Mouse (Mus musculus) R1 (cell line): Measurements from ENCODE around the gene Ttc7b.

ENCODE experiments used
- DNase-seq: peaks from one replicate; pipeline ENCODE4 v3.0.0-alpha.2; 2018; ENCODE audit warnings: low read depth, low spot score

The Ttc7b gene

DNA sequence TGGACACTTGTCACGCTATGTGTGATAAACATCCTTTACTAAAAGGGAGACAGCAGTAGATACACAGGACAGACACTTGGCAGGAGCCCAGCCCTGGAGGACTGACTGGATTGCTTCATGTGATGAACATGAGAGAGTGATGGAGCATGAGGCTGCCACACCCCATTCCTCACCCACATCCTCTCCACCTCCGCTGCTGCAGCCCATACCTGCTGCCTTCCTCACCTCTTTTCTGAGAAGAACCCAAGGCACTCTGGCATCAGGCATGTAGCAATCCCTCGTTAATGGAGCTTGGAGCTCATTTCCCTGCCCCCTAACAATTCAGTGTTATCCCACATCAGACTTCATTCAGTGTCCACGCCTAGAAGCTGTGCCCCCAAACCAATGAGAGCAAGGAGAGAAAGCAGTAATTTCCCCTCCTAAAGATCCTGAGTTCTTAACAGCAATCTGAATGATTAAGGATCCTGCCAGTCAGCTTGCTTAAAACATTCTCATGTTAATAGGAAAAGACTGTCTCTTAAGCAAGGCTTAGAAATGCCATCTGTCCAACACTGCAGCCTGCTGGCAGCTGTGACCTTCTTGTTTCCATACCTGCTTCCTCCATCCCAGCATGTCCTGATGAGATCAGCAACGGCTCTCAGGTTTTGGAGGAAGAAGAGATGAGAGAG lies 183.1 kb downstream of the Ttc7b start:
- DNase-seq, result peak; percentile 89

DNA sequence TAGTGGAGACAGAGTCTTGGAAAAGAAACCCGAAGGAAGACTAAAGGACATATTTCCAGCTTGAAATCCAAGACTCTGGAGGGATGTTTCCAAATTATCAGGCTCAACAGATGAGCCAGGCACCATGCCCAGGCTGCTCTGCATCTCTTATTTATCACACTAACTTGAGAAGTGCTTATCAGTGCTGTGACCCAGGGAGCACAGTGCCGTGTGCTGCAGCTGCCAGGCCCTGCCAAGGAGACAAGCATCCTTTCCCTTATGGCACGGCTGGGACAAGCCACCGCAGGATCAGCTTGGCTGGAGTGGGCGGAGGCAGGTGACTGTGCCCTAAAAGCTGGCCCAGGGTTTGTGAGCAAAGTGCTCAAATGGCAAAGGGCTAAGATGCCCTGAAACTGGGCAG lies 184.4 kb downstream of the Ttc7b start:
- no peak for DNase-seq

DNA sequence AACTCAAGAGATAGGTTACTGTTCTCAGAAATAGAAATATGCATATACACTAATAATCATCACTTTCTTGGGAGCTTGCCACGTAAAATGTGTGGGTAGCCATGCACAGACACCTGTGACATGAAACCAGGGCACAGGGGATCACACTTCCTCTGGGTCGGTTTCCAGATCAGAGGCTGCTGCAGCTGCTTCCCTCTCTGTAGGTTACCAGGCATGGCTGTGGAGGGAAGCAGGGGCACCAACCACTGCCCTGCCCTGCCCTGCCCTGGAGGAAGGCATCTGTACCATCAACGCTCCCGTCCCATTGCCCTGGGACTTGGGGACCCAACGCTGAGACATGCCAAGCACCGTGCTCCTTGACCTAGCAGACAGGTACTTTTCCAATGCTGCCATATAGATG lies 188.8 kb downstream of the Ttc7b start:
- DNase-seq, result no peak

DNA sequence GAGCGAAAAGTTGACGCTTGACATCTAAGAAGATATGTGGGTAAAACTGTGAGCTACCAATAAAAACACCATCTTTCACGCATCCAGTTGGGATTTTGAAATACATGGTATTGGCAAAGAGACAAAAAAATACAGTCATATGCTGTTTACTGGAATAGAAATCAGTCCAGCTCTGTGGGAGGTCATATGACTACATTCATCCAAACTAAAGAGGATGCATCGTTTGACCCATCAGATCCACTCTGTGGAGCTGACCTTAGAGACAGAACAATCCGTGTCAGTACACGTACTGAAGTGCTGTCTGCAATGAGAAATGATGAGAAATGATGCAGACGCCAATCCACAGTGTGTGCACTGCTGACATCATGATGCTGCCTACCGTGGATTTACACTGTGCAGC lies 190.4 kb downstream of the Ttc7b start:
- no peak for DNase-seq

DNA sequence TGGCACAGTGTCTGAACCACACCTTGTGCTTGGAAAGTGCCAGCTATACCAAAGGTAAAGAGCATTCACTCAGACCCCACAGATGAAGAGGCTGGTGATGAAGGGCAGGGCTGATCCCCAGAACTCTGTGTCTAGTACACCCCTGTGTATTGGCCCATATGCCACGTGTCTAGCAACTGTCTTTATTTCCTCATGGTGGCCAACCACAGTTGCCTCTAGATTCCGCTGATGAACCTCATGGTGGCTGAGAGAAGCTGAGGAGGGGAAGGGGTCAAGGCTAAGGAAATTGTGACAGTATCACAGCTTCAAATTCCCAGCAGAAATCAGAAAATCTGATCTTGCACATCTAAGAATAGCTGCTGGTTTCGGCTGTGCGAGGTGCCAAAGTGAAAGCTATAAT lies 191.6 kb downstream of the Ttc7b start:
- DNase-seq, result no peak

DNA sequence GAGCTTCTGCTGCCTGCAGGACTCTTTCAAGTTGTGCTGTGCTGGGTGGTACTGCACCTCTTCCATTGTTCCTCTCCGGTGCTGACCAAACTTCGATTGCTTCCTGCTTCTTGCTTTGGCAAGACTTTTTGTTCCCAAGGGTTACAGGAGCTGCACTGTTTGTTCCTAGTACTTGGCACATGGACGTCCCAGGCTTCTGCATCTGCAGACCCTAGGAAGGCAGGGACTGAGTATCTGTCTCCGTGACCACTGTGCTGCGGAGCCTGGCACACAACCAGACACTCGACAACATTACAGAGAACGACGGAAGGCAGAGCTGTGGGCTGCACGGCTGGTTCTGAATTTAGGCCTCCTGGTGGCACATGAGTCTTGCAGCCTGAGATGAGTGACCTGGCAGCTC lies 192.1 kb downstream of the Ttc7b start:
- DNase-seq, result no peak

DNA sequence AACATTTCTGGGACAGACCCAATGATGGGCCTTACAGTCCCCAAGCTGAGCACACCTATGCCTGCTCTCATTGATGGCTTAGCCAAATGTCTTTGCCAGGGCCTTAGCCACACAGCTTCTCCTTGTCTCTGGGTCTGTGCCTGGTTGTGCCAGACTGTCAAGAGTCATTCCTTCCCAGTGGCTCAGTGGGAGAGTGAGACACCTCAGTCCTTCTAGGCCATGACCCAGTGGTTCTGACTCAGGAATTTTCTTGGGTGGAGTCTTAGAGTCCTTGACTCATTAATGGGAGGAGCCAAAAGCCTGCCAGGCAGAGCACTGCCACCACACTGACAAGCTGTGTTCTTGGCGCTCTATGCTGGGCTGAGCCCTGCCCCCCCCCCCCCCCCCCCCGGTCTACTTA lies 193.9 kb downstream of the Ttc7b start:
- peak; percentile 30 for DNase-seq

DNA sequence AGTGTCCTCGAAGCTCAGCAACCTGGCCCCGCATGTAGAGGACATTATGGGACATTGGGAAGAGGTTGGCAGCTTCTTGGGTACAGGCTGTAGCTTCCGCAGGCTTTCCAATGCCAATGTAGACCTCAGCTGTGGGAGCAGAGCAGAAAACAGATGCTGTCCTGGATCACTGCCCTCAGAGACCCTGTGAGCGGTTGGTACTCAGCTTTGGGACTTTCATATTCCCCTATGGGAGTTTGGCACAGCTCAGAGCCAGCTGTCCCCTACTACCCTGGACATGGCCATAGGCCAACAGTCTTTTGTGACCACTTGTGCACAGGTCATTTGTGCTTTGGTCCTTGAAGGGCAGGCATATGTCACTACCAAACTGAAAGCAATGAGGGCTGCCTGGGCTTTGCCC lies 195.0 kb downstream of the Ttc7b start:
- DNase-seq, result no peak

DNA sequence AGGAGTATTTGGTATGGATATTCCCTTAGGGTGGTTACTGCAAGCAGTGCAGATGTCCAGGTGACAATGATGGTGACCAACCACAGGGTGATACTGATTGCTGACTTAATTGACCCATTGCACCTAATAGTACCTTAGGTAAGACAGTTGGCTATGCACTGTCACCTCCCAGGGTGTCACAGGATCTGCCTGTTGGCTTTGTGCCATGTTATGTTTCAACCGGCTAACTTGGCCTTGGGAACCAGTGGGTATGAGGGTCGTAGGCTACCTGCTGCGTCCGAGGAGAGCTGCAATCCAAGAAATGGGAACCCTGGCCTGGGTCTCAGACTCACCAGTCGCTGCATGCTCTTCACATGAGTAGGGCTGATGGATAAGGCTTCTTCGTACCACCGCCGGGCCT lies 195.4 kb downstream of the Ttc7b start:
- DNase-seq, result no peak

DNA sequence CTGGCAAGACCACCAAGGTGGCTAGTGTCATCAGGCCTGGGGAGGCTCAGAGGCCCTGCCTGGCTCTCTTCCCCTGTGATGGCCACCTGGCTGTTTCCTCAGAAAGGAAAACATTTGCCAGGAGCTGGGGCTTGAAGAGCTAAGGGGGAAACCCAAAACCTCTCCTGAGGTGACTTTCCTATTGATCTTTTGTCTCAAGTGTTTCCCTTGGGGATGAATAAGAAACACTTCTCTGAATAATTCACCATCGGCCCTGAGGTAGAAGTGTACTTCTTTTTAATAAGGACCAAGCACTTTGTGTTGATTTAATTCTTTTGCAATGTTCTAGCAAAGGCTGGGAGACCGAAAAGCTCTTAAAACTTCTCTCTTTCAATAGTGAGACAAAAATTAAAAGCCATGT lies 197.0 kb downstream of the Ttc7b start:
- no peak for DNase-seq

DNA sequence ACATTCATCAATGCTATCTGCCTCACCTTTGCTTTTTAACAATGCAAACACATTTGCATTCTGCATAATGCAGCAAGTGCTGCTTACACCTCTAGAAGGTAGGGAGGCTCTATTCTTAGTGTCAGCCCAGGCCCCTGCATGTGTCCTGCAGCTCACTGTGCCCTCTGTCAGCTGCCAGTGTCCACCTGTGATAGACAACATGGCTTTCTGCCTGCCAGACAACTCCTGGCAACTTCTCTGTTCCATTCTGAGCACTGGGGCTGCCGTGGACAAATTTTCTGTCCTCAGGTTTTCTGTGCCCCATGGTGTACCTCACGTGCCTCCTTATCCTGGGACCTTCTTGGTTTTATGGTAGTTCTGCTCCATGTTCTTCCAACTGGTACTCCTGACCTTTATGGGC lies 198.4 kb downstream of the Ttc7b start:
- DNase-seq, result no peak

DNA sequence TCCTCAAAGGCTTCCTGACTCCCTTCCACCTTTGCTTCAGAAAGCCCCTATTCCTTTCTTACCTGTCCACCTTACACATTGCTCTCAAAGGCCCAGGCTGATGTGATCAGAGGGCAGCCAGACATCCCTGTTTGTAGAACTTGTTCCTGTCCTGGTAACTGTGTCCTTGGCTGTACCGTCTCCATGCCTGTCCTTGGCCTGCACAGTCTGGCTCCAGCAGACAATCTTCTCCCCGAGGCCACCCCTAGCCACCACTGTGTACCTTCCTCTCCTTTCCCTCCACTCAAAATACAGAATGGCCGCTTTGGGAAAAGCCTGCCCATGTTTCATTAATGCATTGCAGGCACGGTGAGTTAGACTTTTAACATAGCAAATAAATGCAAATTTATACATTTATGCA lies 199.1 kb downstream of the Ttc7b start:
- DNase-seq, result no peak

DNA sequence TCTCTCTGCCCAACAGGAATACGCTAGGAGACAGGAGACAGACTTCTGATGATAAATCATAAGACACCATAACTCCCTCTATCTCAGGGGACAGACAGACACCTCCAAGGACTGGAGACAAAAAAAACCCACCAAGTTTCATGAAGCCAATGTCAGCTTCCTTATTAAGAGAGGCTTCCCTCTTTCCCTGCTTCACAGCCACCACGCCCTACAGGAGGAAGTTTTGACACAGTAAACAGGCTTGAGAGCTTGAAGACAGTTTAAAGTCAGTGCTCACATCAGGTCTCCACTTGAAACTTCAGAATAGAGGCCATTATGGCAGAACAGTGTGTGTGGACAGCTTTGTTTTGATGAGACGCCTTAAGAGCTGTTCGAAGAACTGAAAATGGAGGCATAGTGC lies 200.9 kb downstream of the Ttc7b start:
- DNase-seq, result no peak

DNA sequence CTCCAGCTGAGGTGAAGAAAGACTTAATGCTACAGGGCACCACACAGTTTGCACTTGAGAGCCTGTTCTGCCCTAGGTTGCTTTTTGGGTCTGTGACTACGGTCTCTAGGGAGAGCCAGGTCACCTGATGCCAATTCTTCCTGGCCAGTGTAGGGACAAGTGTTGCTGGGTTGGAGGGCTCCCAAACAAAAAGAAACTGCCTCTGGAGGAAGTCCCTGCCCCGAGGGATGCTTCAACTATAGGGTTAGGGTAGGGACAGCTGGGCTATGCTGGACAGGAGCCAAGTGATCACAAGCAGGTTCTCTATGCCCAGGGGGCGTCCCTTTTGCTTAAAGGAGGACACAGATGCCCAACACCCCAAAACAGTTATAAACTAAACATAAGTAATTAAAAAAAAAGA lies 202.7 kb downstream of the Ttc7b start:
- DNase-seq, result no peak

DNA sequence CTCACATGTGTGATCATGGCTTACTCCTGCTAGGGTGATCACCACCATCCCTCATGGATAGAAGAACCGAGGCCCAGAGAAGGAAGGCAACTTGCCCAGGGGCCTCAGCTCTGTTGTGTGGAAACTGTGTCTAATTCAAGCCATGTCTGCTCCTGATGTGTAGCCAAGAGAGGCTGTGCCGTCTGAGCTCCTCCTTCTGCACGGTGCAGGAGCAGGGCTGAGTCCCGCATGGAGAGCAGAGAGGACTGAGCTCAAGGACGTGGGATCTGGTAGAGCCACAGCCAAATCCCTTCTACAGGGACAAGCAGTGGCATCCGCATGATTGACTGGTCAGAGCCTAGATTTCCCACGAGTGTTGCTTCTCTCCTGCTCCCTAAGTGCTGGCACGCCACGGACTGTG lies 204.5 kb downstream of the Ttc7b start:
- DNase-seq, result no peak

DNA sequence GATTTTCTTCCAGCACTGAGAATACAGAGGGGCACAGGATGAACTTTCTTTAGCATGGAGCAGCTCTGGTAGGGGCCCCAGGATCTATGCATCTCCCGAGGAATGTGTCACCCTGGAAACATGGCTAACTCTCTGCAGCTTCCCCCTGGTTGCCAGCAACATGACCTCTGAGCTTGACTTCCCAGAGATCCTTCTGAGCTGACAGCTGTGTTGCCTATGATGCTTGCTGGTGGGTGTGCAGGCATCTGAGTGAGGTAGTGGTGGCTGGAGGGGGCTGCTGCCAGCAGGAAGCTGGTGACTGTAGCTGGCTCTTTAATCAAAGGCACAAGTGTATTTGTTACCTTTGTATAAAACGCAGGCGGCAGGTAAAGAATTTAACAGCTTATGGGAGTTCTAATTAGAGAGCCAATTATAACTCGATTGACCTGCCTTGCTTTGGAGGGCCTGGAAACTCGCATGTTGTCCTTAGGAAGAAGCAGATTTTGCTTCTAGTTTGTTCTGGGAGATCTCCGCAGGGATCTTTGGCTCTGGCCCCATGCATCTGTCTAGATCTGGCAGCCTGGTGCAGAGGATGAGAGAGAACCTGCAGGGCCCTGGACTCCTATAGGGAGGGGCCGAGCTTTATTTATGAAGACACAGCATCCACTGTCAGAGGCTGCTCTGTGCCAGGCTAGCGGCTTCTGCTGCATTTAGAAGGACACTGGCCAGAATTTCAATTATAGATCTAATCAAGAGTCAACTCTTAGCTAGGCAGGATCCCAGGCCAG lies 205.3 kb downstream of the Ttc7b start:
- no peak for DNase-seq

DNA sequence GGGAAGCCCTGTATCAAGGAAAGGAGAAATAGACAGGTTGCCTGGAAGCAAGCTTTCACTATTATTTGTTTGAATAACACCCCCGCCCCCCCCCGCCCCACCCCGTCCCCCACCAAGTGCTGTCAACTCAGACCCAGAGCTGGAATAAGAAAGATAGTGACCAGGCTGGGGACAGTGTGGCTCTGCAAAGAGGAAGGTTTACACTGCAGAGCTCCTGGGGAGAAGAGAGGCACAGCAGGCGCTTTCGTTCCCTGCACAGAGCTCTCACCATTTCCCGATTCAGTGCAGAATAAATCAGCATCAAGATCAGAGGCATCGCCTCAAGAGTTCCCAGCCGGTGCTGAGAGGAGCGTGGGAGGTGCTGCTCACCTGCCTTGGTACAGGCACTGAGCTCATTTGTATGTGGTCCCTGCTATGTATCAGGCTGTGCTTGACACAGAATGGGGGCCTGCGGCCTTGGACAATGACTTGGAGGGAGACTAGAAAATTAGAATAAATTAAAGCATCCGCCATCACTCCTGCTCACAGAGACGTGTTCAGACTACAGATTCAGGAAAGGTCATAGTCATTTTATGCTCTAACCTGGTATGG lies 206.7 kb downstream of the Ttc7b start:
- no peak for DNase-seq

DNA sequence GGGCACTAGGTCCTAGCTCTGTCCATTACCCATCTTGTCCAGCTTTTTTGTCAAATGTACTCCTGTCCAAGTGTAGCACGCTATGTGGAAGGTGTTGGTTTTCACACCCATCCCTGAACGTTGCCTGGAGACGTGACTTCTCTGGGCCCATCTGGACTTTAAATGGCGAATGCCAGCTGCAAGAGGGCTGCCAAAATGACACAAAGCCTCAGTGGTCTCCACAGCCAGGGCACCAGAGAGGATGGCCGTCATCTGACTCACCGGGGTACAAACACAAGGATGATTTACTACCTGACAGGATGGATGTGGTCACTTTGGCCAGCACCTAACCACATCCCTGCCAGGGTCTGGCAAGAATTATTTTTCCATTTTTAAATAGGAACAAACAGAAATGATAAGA lies 207.4 kb downstream of the Ttc7b start:
- DNase-seq, result no peak

DNA sequence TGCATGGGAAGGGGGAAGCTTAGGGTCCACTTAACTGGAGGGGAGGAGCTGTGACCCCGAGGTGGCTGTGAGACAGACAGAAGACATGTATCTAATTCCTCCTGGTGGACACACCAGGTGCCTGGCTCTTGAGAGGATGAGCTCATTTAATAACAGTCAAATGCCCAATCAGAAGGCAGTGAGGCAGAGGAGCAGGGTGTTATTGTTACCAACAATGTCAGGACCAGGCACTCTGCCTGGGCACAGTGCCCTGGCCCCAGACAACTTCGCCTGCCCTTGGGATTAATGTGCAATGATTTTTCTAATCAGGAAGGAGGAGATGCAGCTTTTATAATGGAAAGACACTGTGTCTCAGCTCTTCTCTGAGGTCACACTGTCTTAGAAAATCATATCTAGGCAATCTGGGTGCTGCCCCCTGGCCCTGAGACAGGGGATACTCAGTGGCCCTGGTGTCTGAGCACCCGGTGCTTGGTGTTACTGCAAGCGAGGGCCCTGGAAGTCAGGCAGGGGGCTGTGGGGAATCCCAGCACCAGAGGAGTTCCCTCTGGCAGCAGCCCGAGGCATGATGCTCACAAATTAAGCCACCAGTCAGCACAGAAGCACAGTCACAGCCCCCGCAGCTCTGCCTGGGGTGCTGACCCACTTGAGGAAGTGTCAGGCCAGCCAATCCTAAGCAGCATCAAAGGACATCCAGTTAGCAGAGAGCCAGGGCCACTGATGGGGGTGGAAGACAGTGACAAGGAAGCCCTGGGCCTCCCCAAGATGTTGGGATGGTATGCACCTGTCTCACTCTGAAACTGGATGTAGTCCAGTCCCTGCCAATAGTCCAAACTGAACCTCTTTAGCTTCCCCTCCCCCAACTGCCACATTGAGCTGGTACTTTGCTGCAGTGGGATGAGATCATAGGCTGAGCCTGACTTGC lies 209.9 kb downstream of the Ttc7b start:
- no peak for DNase-seq

DNA sequence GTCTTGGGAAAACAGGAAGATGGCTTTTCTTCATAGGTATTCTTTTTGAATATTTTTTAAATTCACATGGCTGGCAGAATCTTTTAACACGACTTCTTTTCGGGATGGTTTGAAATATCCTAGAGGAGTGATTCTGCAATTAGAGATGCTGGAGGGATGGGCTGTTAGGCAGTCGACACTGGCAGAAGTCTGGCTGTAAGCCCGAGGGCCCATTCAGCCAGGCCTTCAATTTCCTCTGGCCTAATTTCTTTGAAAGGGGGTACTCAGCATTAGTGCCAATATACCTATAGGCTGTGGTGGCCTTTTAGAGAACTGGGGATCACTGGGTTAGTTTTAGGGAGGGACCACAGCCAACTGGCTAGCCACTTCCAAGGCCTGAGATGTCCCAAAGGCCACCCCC lies 211.4 kb downstream of the Ttc7b start:
- no peak for DNase-seq

DNA sequence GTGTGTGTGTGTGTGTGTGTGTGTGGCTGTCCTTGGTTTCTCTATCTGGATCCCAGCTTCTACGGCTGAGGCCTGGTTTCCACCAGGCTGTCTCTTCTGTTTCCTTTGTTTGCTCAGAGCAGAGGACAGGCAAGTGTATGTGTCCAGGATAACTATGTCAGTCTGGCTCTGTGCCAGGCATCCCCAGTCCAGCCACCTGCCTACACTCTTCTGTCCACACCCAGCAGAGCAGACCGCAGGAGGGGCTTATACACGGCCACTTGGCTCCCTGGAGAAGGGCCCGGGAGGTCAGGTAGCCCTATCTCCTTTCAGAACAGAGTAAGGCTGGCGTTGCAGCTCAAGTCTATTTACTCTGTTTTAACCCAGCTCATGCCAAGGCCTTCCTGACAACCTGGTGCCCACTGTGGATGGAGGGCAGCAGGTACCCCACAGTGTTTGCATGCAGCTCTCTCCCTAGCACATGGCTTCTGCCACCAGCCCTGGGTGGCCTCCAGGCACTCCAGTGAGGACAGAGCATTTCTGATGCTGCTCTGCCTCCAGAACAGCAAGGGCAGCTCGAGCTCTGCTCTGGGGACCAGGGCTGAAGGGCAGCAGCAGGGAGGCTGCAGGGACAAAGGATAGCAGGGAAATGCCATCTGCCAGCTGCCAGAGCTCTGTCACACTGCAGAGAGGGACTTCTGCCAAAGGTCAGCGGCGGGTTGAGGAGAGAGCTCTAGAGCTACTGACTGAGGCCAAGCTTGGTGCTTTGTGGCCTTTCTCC lies 212.9 kb downstream of the Ttc7b start:
- DNase-seq, result no peak
